Mouse (Mus musculus): ENCODE data around the gene Hist1h2ae. TPM values are rescaled to one million over a fixed set of nuclear protein-coding genes. Genes with fewer than 3 reads are reported as not detected.
"Not testable (repeated sequence)": the region's sequence is repeated elsewhere in the genome, so short reads cannot be mapped to it uniquely, and the experiment has no call there.

Hist1h2ae gene
- total RNA-seq, 2 experiments from 2014 or later, result 34.2 to 37.9 TPM

GRCm38 (mm10) chr13:23539821-23540220 lies 31.2 kb downstream of the Hist1h2ae start:
- not testable (repeated sequence) for DNase-seq

DNA sequence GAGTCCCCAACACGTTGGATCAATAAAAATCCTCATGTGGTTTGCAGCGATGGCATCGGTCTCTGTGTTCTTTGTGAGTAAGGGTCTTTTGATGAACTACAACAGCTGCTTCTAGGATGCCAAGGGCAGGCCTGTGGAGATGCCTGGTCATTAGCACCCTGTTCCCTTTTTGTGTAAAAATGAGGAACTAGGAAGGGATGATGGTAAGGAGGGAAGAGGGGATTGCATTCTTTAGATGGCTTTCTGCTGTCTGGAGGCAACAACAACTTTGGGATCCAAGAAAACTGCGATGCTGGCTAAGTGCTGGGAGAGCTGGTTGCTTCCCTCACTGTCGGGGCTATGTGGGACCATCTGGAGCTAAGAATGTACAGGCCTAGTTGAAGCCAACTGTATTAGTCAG lies 32.8 kb downstream of the Hist1h2ae start:
- no peak for DNase-seq

- DNase-seq, result no peak
These were observed 33.9 kb downstream of the Hist1h2ae start for GRCm38 (mm10) chr13:23537006-23537710.

GRCm38 (mm10) chr13:23536076-23536822 lies 34.8 kb downstream of the Hist1h2ae start:
- DNase-seq, result no peak

- peak; percentile 75 for DNase-seq
These were observed 35.6 kb downstream of the Hist1h2ae start, which contains the start of gene Hist1h3g for GRCm38 (mm10) chr13:23535137-23536075. Hist1h3g (plus strand) TSS chr13:23535422.

GRCm38 (mm10) chr13:23534368-23535131 lies 36.5 kb downstream of the Hist1h2ae start:
- DNase-seq, result no peak

DNA sequence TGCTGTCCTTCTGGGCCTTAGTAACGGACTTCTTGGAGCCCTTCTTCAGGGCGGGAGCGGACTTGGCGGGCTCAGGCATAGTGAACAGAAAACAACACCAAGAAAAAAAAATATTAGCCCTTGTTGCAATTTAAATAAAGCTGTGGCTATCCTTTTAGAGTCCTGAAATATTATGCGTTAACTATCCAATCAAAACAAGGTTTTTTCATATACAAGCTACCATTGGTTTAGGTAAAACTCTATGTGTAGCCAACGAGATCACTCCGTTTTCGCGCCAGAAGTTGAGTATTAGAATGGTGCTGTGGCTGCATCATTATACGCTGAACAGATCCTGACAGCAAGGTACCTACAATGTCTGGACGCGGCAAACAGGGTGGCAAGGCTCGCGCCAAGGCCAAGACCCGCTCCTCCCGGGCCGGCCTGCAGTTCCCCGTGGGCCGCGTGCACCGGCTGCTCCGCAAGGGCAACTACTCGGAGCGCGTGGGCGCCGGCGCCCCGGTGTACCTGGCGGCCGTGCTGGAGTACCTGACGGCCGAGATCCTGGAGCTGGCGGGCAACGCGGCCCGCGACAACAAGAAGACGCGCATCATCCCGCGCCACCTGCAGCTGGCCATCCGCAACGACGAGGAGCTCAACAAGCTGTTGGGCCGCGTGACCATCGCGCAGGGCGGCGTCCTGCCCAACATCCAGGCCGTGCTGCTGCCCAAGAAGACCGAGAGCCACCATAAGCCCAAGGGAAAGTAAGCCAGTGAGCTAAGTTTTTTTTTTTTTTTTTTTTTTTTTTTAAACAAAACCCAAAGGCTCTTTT lies 37.3 kb downstream of the Hist1h2ae start, which contains the start of gene Hist1h2af:
Gene Hist1h2af, plus strand, starts transcription at position 347 of the 808 bp plus-strand sequence.
- DNase-seq, result not testable (repeated sequence)

DNA sequence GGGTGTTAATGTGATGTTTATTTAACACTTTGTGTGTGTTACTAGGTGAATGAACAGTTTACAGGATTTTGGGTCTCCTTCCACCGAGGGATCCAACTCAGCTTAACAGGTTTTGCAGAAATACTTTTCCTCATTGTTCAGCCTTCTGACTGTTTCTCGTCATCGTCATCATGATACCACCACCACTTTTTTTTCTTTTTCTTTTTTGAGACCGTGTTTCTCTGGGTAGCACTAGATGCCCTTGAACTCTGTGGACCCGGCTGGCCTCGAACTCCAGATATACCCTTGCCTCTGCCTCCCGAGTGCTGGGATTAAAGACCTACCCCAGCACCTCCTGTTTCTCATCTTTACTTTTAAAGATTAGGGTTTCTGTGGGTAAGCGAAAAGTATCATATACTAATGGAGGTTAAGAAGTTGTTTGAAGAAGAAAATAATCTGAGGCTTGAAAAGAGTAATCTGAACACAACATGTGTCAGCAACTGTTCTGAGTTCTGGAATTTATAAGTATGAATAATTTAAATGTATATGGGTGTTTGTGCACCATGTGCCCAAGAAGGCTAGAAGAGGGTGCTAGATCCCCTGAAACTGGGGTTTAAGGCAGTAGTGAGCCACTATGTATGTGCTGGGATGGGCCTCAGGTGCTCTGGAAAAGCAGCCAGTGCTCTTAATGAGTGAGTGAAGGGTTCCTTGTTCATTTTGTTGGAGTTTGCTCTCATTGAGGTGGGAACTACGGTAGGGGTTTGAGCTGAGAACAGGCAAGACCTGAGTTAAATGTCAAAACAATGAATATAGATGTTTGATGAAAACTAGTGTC lies 38.6 kb downstream of the Hist1h2ae start:
- DNase-seq, result no peak

GRCm38 (mm10) chr13:23530901-23531875 lies 39.8 kb downstream of the Hist1h2ae start, which contains the start of gene Hist1h4h:
Hist1h4h (plus strand) TSS chr13:23531050.
- DNase-seq, result peak; percentile 86

- peak; percentile 47 for DNase-seq
These were observed 40.7 kb downstream of the Hist1h2ae start for GRCm38 (mm10) chr13:23530181-23530900.

DNA sequence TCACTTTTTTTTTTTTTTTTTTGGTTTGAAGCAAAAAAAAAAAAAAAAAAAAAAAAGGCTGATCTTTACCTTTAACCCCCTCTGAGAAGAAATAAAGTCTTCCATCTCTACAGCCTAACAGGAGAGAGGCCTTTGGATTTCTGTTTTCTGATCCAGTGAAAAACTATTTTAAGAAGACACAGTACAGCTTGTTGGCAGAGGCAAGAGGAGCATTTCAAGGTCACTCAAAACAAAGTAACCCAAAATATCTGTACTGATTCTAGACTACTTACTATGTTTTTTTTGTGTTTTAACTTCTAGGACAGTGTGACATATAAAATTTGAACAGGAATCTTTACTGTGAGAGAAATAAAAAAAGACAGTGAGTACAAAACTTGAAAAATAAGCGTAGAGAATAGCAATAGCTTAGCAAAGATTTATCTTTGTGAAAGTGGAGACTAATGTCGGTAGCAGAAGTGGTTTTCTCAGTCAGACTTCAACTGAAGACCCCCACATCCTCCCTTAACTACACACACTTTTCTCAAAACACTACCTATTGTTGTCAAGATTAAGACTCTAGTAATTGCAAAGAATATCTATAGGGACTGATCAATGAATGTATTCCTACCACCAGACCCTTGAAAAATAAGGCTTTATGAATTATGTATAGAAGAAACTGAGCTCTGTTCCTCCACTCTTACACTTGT lies 41.4 kb downstream of the Hist1h2ae start:
- no peak for DNase-seq

- no peak for DNase-seq
These were observed 42.0 kb downstream of the Hist1h2ae start for GRCm38 (mm10) chr13:23529005-23529404.

GRCm38 (mm10) chr13:23526312-23526711 lies 44.7 kb downstream of the Hist1h2ae start:
- DNase-seq, result peak; percentile 87

- DNase-seq, result no peak
These were observed 45.1 kb downstream of the Hist1h2ae start for GRCm38 (mm10) chr13:23525901-23526300.

DNA sequence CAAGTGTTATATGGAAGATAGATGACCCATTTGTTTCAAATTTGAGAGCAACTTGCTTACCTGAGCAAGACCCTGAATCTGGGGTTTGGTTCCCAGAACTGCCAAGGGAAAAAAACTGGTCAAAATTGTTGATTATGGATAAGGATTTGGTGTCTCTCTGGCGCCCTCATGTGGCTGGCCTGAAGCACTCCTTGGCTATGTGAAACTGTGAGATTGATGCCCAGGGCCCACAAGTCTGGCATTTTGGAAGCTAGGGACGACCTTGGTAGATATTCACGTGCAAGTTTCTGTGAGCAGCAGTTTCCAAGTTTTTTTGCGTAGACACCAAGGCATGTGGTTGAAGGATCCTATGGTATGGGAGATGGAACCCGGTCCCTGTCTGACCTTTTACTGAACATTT lies 46.4 kb downstream of the Hist1h2ae start:
- peak; percentile 76 for DNase-seq

DNA sequence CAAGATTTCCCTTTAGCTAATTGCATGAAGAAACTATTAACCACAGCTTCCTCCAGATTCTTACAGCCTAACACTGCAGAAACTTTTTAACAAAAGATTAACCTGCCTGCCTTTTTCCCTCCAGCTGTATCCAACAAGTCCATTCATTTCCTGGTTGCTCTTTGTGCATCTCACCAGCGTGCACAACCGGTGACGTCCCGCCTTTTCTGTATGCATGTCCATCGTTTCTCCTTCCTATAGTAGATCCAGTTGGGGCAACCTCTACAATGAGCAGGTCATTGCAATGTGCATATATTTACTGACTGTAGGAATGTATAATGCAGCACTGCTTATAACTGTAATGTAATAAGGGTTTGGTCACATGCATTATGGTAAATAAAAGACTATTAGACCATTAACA lies 47.0 kb downstream of the Hist1h2ae start:
- DNase-seq, result no peak

DNA sequence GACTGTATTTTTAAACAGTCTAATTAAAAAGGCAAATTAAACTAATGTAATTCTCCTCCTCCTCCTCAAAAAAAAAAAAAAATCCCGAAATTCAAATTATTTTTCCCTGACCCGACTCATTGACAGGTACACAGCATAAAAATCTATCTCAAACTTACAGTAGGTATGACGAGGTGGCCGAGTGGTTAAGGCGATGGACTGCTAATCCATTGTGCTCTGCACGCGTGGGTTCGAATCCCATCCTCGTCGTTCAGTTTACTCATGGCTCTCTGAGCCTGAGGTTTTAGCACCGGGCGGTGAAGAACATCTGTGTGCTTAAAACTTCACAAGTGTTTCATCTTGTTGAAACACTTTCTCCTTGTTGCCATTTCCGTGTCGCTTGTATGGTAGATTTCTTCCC lies 49.3 kb downstream of the Hist1h2ae start:
- peak; percentile 56 for DNase-seq
